Mouse (Mus musculus) left cerebral cortex, adult 9 months (tissue): ENCODE measurements around the gene Rfx8.
A peak's percentile ranks its signal among the peaks of the same experiment; 100 is the strongest.
"Not testable (repeated sequence)": the region's sequence is repeated elsewhere in the genome, so short reads cannot be mapped to it uniquely, and the experiment has no call there.

Experiments
- DNase-seq, 2 experiments: peaks; one replicate each; pipeline ENCODE4 v3.0.0; 2022; ENCODE audit warnings: low spot score in 2 of 2

Rfx8 gene

DNA sequence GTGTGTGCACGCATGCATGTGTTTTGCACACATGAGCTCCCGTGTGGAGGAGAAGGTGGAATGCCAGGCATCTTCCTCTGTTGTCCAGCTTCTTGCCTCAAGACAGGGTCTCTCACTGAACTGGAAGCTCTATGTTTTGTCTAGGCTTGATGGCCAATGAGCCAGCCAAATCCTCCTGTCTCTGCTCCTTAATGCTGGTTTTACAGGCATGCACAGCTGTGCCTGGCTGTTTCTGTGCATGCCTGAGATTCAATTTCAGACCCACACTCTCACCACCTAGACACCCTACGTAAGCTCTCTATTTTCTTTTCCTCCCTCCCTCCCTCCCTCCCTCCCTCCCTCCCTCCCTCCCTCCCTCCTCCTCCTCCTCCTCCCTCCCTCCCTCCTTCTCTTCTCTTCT, 28.8 kb downstream of the Rfx8 start:
- no peak for DNase-seq

DNA sequence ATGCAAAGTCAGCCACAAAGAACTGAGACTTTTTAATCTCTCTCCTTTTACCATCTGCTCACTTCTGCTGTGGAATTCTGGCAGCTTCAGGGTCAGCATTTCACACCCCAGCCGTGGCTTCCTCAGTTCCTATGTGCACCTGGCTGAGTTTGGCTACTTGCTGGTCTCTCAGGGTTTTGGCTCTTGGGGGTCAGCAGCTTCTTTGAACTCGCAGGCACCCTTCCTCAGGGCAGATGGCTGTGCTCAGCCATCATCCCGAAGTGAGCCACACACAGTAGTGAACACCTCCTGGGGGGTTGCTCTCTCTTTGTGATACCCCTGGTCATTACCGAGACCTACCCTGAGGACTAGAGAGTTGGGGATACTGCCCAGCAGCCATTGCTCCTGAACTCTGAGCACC, 29.7 kb downstream of the Rfx8 start:
- DNase-seq, result no peak

DNA sequence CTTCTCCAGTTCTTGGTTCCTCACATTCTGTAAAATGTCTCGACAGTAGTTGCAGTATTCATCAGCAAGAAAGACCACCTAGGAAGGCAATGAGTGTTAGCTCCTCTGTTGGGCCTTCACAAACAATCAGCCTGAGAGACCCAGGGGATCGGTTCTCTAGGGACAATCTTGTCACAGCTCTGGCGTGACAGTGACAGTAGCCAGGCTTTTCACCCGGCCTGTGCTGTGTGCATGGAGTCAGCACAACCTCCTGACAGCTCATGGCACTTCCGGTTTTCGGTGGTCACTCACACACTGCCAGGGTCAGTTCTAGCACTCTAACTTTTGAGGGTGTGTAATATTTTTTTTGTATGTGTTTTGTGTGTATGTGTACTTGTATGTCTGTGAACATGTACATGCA, 32.2 kb downstream of the Rfx8 start:
- DNase-seq, result no peak

DNA sequence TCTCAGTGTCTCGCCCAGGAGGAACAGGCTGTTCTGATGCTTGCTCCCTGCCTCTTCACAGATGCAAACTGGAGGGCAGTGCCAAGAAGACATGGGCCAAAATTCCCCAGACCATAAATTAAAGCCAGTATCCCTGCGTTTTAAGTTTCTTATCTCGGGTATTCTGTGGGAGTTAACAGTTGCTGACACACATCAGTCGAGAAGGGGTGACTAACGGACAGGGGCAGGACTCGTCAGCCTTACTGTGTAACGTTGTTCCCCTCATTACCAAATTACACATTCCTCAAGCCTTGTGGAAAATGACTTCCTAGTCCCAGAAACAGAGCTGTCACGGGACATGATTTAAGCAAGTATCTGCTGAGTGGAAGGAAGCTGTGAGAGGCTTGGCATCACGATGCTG, 33.5 kb downstream of the Rfx8 start:
- DNase-seq, result no peak

DNA sequence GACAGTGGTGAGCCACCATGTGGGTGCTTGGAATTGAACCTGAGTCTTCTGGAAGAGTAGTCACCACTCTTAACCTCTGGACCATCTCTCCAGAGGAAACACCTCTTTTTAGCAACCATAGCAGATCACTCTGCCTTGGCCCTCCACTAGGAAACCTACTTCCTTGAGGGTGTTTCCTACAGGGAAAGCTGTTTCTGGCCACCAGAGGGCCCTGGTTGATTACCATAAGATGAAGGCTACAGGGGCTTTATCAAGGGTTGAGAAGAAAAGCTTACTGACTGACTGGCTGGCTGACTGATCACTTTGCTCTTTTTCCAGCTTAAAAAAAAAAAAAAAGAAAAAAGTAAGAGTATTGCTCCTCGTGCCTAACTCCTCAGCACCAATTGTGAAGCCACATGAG, 35.0 kb downstream of the Rfx8 start:
- DNase-seq, result peak in 1 of 2 experiments; percentile 85

DNA sequence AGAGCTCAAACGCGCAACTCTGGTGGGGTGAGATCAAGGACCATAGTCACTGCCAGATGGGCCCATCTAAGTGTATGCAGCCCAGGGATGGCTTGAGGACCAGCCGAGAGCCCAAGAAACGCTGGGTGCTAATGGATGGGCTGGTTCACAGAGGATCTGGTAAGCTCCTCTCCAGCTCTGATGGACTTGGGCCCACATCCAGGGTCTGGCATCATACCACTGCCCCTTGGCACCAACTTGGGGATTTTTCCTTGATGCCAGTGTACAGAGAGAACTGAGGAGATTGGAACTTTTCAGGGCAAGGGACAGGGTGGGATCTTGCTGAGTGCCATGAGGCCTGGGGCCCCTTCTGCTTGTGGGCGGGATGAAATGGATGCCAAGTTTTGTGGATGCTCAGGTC, 39.2 kb downstream of the Rfx8 start:
- no peak for DNase-seq

DNA sequence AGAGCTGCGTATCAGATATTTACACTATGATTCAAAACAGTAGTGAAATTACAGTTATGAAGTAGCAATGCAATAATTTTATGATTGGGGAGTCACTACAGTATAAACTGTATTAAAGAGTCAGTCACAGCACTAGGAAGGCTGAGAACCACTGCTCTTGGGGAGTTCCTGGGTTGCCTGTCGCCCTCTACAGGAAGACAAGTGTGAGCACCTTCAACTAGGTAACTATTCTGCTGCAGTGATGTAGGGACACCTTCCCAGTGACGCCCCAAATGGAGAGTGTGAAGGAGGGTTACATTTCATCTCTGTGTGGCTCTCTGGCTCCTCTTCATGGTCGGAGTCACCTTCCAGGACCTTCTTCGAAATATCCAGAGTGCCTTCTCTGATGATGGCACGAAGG, 40.3 kb downstream of the Rfx8 start:
- no peak for DNase-seq

DNA sequence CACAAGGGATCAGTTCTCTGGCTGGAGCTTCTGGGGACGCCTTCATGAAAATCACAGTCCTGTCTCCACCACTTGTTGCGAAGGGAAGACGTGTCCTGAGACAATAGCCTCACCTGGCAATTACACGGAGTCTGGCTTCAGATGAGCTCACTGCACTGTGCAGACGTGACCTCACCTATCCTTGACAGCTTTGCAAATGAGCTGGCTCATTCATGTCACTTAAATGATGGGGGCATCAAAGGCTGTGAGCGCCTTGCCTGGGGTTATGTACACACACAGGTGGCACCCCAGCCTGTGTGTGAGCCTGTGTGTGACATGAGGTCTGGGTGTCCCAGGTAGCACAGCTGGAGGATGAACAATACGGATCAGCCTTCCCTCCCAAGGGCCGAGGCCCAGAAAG, 41.9 kb downstream of the Rfx8 start:
- DNase-seq, result no peak

DNA sequence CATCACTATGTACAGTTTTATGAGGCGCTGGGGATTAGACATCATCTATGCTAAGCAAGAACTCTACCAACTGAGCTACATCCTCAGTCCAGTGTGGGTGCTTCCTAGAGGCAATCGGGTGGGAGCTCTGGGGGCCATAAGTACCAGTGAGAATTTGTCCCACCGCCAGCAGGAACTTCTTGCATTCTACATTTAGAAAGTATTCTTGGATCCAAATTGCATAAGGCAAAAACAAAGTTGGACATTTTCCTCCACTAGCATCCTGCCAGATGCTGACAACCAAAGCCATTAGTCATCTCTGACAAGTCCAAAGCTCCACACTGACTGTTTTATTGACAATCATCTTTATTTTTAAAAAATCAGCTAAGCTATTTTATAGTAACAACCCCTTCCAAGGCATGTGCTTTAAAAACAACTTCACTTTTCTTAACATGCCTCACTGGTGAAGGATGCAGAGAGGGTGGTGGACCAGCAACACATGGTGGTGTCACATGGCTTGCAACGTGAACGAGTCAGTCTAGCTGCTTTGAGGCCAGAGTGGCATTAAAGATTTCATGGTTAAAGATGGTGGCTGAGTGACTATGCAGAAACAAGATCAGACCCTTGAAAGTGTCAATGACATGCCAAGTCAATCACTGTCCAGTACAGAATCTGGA, 44.4 kb downstream of the Rfx8 start:
- DNase-seq, result peak; percentile 27 to 57

DNA sequence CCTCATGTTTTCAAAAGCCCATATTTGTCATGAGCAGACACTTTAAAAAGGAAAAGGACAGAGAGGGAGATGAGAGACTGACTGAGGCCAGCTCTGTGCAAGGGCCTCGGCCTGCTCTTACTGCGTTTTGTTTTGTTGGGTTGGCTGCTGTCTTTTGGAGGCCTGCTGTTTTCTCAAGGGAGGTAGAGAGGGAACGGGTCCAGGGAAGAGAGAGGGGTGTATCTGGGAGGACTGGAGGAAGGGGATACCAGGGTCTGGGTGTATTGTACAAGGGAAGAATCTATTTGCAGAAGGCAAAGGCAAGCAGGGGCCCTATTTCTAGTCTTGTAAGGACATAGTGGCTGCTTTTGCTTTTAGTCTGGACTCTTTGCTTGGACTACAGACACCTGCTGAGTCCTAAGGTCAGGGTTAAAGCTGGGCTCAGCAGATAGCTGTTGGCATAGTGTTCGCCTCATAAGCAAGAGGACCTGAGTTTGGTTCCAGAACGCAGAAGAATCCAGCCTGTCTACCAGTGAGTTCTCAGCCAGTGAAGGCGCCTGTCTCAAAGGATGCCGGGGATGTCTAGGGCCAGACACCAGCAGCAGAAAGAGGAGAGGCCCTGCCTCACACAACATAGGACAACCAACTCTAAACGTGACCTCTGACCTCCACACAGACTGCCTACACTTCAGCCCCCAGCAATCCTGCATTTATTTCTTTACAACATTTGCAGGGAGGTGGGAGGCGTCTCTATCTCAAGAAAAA, 48.3 kb downstream of the Rfx8 start:
- DNase-seq, result no peak

DNA sequence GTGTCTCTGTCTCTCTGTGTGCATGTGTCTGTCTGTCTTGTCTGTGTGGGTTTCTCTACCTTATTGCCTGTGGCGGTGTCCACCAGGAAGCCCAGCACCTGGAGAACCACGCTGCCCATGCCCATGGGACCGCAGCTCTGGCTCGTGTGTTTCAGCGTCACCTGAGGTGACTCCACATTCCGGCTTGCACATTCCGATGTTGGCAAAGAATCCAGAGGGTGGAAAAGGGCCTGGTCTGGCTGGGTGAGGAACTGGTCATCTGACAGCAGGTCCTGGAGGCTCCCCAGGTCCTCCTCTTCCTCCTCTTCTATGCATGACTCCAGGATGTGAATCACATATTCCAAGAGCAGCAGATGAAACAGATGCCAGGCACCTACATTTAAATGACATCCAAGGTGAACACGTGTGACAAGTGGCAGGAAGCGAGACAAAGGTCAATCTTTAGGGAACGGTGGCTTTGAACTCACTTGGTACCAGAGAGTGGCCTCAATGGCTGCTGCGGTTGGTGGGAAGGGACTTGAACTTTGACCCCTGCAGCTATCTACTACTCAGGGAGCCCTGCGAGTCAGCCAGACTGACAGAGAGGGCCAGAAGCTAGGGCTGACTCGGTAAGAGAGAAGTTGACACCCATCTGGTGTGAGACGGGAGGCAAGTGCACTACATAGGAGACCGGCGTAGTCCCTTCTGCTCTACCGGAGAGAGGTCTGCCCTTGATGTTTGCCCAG, 50.4 kb downstream of the Rfx8 start:
- no peak for DNase-seq

DNA sequence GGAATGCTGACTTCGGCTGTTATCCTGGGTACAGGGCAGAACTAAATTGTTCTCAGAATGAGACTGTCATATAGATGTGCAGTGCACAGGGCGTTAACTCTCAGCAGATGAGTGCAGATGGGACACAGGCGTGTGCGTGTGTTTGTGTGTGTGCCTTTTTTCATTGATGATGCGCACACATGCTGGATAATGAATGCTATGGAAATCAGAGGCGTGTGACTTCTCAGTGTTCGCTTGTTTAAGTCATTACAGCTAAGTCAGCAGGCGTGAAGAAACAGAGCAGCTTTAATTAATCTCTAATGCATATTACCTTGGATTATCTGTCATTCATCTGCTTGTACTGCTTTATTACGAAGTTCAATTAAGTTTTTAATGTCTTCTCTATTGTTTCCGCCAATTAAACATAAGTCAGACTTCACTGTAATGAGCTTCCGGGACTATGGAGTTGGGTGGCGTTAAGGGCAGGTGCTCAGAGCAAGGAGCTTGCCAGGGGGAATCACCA, 54.0 kb downstream of the Rfx8 start:
- DNase-seq, result no peak

DNA sequence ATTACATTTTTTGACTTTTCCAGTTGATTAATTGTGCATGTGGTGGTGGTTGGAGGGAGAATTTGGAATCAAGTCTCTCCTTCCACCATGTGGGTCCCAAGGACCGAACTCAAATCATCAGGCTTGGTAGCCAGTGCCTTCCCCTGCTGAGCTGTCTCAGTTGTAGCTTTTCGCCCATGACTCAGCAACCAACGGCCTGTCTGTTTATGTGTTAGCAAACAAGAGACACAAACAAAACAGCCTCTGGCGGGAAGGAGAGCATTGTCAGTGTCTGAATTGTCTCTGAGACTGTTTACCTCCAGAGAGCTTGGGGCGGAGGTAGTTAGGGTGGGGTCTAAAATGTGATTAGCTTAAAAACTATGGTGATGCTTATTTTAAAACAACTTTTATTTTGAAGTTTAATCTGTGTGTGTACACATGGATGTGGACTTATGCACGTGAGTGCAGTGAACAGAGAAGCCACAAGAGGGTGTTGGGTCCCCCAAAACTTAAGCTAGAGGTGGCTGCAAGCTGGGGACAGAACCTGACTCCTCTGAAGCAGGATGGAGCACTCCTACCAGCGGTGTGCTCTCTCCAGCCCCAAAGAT, 56.7 kb downstream of the Rfx8 start:
- no peak for DNase-seq

DNA sequence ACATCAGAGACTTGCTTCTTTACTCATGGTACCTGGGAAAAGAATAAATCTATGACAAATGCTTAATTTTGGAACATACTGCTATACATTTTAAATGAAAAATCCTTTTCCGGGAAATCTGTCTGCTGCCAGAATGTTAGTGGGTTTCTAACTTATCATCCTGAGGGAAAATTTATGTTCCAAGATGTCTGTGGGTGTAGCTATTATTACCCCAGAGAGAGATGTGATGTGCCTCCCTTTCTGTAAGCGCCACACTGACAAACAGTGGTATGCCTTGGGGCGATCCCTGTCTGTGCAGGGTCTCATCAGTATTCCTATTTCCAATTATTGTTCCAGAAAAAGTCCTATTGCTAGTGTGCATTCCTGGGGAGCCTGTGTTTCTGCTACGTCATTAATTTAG, 57.7 kb downstream of the Rfx8 start:
- DNase-seq, result no peak

DNA sequence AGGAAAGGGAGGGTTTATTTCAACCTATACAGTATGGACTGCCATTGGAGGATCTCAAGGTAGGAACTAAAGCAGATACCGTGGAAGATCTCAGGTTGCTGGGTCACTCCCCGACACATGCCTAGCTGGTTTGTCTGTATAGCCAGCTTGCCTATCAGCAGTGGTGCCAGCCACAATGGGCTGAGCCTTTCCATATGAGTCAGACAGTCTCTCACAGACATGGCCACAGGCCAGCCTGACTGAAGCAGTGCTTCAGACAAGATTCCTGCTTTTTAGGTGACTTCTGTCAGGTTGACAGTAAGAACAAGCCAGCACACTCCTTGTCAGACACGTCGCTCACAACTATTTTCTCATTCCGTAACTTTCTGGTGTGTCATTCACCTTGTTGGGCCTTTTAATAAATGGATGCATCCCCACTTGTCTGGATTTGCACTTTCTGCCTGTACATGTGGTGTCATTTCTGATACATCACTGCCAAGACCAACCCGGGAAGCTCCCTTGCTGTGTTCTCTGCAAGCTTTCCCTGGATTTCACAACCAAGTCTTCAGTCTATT, 63.7 kb downstream of the Rfx8 start:
- DNase-seq, result no peak

DNA sequence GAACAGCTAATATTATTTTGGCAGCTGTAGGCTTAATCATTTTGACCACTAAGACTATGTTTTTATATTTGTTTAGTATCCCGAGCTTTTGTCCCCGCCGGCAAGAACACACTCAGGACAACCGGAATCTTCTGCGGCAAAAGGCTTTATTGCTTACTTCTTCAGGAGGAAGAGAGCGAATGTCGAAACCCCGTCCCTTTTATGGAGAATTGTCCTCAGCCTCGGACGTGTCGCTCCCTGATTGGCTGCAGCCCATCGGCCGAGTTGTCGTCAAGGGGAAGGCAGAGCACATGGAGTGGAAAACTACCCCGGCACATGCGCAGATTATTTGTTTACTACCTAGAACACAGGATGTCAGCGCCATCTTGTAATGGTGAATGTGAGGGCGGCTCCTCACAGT, 65.9 kb downstream of the Rfx8 start:
- DNase-seq, result not testable (repeated sequence)

DNA sequence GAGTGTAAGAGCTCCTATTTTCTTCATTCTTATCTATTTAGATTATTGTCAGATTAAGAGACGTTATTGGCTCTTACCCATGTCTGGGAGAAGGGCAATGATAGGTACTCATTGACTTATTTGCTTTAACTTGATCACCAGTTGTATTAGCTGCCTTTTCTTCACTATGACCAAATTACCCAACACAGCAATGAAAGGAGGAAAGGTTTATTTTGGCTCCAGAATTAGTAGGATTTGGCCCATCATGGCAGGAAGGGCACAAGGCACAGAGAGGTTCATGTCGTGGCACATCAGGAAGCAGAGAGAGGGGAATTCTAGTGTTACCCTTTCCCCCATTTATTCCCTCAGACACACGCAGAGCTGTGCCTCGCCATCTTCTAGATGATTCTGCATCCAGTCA, 67.8 kb downstream of the Rfx8 start:
- no peak for DNase-seq

DNA sequence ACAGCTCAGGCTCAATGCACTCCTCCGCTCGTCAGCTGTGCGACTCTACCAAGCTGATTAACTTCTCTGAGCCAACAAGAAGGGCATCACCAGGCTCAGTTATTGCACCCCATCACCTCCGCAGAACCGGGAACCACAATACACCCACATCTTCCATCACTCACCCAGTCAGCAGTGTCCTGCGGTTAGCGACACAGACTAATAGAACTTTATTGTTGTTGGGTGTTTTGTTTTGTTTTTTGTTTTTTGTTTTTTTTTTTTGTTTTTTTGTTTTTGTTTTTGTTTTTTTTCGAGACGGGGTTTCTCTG, 69.6 kb downstream of the Rfx8 start, which contains the start of gene Creg2:
TSS of gene Creg2 (minus strand) at position 234 of the 308 bp plus-strand sequence.
- DNase-seq, result peak in 1 of 2 experiments; percentile 74

DNA sequence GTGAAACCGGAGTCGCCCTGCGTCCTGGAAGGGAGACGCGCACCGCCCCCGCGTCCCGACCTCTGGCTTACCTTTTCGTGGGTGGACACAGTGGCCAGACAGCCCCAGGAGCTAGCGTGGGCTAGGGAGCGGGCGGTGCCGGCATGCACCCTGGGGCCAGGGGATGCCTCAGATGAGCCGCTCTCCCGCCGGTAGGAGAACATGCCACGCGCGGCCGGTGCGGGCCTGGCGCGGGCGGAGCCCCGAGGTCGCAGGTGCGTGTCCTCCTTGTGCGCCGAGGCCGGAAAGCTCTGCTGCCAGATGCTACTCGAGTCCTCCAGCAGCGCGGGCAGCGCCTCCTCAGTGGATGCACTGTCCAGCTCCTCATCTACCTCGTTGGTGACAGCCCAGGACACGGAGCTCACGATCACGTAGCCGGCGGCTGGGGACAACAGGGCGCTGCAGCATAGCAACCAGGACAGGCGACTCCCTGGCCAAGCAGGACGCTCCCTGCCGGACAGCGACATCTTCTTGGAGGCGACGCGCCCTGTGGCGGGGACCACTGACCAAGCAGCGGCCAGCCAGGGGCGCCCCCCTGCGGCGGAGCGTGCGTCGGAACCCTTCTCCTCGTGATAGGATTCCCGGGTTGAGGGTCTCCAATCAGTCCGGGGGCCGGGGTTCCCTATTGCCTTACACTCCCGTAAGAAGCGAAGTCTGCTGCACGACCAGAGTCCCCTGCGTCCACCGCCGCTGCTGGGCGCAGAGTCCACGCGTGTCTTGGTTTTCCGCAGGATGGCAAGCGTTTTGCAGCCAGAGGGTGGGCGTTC, 70.2 kb downstream of the Rfx8 start:
- peak; percentile 31 to 70 for DNase-seq

DNA sequence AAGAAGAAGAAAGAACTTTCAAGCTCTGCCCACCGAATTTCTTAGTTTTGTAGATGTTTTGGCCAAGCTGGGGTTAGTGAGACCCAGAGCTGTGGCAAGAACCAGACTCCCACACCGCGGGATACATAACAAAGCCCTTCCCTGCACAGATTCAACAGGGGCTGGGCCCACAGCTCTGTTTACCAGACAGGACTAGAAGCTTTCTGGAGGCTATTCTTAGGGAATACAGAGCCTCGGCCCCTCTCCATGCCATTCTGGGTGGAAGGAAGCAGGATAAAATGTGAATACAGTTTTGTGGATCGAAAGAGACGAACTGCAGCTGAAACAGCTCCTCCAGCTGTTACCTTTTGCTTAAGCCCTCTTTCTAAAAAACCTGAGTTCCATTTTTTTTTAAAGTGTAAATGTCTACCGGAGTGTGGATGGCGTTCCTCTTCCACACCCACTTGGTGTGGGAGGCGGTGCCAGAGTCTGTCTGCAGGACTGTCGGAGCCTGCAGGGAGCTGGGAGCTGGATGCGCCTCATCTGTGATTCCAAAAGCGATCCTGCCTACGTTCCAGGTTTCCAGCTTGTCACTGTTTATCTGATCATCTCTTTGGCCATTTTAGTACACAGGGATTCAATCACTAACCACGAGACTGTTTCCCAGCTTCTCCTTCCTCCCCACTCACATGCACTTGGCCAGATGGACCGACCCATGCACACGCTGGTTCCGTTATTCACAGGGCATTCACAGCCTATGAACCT, 70.9 kb downstream of the Rfx8 start:
- DNase-seq, result peak; percentile 52 to 76

DNA sequence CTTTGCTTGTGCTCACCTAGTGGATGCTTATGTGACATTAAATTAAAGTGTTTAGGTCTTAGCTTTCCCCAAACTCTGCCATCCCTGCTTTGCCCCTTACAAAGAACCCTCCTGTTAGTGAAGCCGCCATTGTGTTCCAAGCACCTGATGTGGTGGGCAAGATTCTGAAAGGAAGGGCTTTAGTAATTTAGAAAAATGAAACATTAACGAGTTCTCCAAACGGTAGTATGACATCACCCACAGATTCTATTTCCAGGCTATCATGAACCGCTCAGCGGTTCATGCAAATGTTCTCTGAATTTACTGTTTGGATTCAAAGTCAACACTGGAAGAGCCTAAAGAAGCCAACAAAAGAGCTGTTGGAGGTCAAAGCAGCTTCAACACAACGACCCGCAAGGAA, 72.2 kb downstream of the Rfx8 start:
- DNase-seq, result no peak
